Mouse (Mus musculus) G1E (cell line): ENCODE results near the gene Ctnnbl1. TPM values are rescaled to one million over a fixed set of nuclear protein-coding genes. Genes with fewer than 3 reads are reported as not detected.

ENCODE experiments used
- ATAC-seq: 2 replicates; pipeline ENCODE4 v1.8.0; 2016; ENCODE audit warnings: mild to moderate bottlenecking; ENCODE audit not compliant: insufficient number of reproducible peaks, poor library complexity, low FRiP score, severe bottlenecking; ENCODE audit errors: extremely low read depth
- DNase-seq: peaks from one replicate; pipeline ENCODE4 v3.0.0; 2012; ENCODE audit warnings: low spot score
- H3K27me3 ChIP-seq: 2 replicates; pipeline ENCODE4 v1.6.1; 2012; ENCODE audit warnings: mild to moderate bottlenecking, low read length, inconsistent platforms; ENCODE audit not compliant: insufficient read depth
- H3K36me3 ChIP-seq: replicated peaks from 2 replicates; pipeline ENCODE3; 2012; ENCODE audit warnings: mild to moderate bottlenecking, inconsistent platforms
- H3K4me1 ChIP-seq: 2 replicates; pipeline ENCODE4 v1.6.1; 2012; ENCODE audit warnings: low read depth, low read length, inconsistent platforms, mixed read lengths; ENCODE audit not compliant: insufficient read depth
- H3K4me3 ChIP-seq: 2 replicates; pipeline ENCODE4 v1.5.1; 2012; ENCODE audit warnings: low read depth, mild to moderate bottlenecking, inconsistent platforms, low read length, moderate library complexity, mixed read lengths
- H3K9me3 ChIP-seq: replicated peaks from 2 replicates; pipeline ENCODE4 v1.6.1; 2012; ENCODE audit warnings: inconsistent platforms
- CTCF ChIP-seq: IDR thresholded peaks from 2 replicates; pipeline ENCODE4 v1.5.1; 2012; ENCODE audit warnings: low read depth, low read length, inconsistent platforms, mixed read lengths
- GATA1 ChIP-seq: IDR thresholded peaks from 2 replicates; pipeline ENCODE4 v1.6.1; 2012; ENCODE audit warnings: borderline replicate concordance, low read length, inconsistent platforms, mixed read lengths
- GATA2 ChIP-seq: IDR thresholded peaks from 2 replicates; pipeline ENCODE4 v1.6.1; 2012; ENCODE audit warnings: low read depth, low read length, inconsistent platforms, borderline replicate concordance
- POLR2AphosphoS5 ChIP-seq: IDR thresholded peaks from 2 replicates; pipeline ENCODE4 v1.6.1; 2012; ENCODE audit warnings: low read depth, low read length, inconsistent platforms; ENCODE audit not compliant: insufficient replicate concordance
- TAL1 ChIP-seq: conservative IDR thresholded peaks from 2 replicates; pipeline ENCODE4 v1.6.1; 2012; ENCODE audit warnings: low read depth, low read length, inconsistent platforms, mixed read lengths
- polyA plus RNA-seq: library from polyadenylated mRNA; stranded (reverse); fragments of >175 nt; gene quantifications from 2 replicates; pipeline ENCODE4 v1.2.3, GENCODE M21; 2012
- total RNA-seq, 2 experiments: library from RNA; stranded (forward) in 1 of 2; stranded (reverse) in 1 of 2; fragments of 200-1000 nt in 1 of 2; fragments of >200 nt in 1 of 2; fragmentation: Nextera tagmentation in 1 of 2; gene quantifications; 2 replicates each; pipeline ENCODE4 v1.2.3; 2014 to 2017

Ctnnbl1 gene
- total and polyA plus RNA-seq, 3 experiments: 22.9 to 53.9 (median 32.4) TPM

- Histone ChIP-seq H3K4me1 (no peaks in the 10 kb centered on the region), H3K9me3 (no peaks in the 10 kb centered on the region), H3K4me3 (no peak overlapping the region), H3K27me3 (no peaks in the 10 kb centered on the region), H3K36me3 (peaks cover 74% of the 10 kb centered on the region)
- DNase-seq: no peak
- TF ChIP-seq GATA2: no peak
- ATAC-seq: no peak
Measured at GRCm38 (mm10) chr2:157799533-157799932, 62.3 kb downstream of the Ctnnbl1 start.

DNA sequence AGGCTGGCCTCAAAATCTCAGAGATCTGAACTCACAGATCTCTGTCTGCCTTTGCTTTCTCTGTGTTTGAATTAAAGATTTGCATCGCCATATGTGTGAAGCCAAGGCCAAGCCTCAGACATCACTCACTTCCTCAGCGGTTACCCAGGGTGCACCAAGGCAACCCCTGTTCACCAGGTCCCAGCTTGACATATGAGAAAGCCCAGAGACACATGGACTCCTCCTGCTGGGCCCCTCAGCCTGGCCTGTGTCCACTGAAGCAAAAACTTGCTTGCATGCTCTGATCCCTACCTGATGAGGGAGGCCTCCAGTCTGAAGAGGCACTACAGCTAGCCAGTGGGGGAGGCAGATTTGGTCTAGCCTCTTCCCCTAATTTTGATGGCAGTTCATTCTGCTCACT, 63.1 kb downstream of the Ctnnbl1 start:
- H3K4me3 ChIP-seq: no peak overlapping the region
- H3K27me3 ChIP-seq: no peaks in the 10 kb centered on the region
- TF ChIP-seq GATA2 (no peak), GATA1 (no peak)
- peaks cover 78% of the 10 kb centered on the region for H3K36me3 ChIP-seq
- ATAC-seq: no peak
- H3K4me1 ChIP-seq: no peaks in the 10 kb centered on the region
- H3K9me3 ChIP-seq: no peaks in the 10 kb centered on the region
- DNase-seq: no peak

DNA sequence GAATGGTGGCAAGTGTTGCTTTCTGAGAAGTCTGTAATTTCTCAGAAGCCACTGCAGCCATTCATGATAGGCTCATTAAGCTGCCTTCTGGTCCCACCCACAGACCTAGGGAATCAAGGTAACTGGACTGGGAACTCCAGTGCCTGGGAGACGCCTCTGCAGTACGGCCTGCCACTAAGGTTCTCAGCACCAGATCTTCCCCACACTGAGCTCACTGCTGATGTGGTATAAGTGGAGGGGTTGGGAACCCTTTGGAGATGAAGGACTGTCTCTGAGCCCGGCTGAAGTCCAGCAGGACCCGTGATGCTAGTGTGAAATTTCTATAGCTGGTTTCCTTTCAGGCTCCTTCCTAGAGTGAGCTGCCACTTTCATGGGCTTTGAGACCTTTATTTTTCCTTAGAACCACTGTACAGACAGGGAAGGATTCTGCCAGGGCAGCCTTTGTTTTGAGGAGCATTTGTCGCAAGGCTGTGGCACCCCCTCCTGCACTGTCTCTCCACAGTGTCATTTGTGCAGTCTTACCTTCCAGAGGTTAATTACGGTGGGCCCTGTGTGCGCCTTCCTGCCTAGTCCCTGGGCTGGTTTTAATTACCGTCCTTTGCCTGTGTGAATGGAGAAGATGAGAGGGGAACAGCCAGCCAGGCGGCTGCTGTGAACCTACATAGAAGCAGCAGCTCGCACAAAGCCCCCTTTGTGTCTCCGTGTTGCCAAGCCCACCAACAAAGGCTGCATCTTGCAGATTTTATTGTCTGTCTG, 63.7 kb downstream of the Ctnnbl1 start:
- Histone ChIP-seq H3K27me3 (no peaks in the 10 kb centered on the region), H3K4me1 (no peaks in the 10 kb centered on the region), H3K36me3 (peaks cover 80% of the 10 kb centered on the region), H3K4me3 (no peak overlapping the region), H3K9me3 (no peaks in the 10 kb centered on the region)
- no peak for ATAC-seq
- TF ChIP-seq GATA1 (no peak), CTCF (no peak), POLR2AphosphoS5 (no peak), TAL1 (no peak), GATA2 (no peak)
- no peak for DNase-seq

- H3K4me1 ChIP-seq: no peaks in the 10 kb centered on the region
- peaks cover 86% of the 10 kb centered on the region for H3K36me3 ChIP-seq
- no peaks in the 10 kb centered on the region for H3K9me3 ChIP-seq
- no peaks in the 10 kb centered on the region for H3K27me3 ChIP-seq
- no peak overlapping the region for H3K4me3 ChIP-seq
- TF ChIP-seq TAL1: no peak
- DNase-seq: no peak
- ATAC-seq: no peak
Measured at GRCm38 (mm10) chr2:157801505-157802357, 64.5 kb downstream of the Ctnnbl1 start.

GRCm38 (mm10) chr2:157802666-157803065, 65.5 kb downstream of the Ctnnbl1 start:
- Histone ChIP-seq H3K4me3 (no peak overlapping the region), H3K36me3 (peaks cover 91% of the 10 kb centered on the region), H3K9me3 (no peaks in the 10 kb centered on the region), H3K27me3 (no peaks in the 10 kb centered on the region), H3K4me1 (no peaks in the 10 kb centered on the region)
- DNase-seq (no peak), ATAC-seq (no peak)
- TF ChIP-seq POLR2AphosphoS5 (no peak), GATA1 (no peak), GATA2 (no peak), TAL1 (no peak), CTCF (no peak)

- TF ChIP-seq TAL1 (no peak), CTCF (no peak), GATA2 (no peak)
- no peaks in the 10 kb centered on the region for H3K27me3 ChIP-seq
- ATAC-seq: no peak
- H3K36me3 ChIP-seq: peaks cover 91% of the 10 kb centered on the region
- no peak for DNase-seq
- H3K4me3 ChIP-seq: no peak overlapping the region
- no peaks in the 10 kb centered on the region for H3K4me1 ChIP-seq
- H3K9me3 ChIP-seq: no peaks in the 10 kb centered on the region
Measured at GRCm38 (mm10) chr2:157804388-157804787, 67.2 kb downstream of the Ctnnbl1 start.

DNA sequence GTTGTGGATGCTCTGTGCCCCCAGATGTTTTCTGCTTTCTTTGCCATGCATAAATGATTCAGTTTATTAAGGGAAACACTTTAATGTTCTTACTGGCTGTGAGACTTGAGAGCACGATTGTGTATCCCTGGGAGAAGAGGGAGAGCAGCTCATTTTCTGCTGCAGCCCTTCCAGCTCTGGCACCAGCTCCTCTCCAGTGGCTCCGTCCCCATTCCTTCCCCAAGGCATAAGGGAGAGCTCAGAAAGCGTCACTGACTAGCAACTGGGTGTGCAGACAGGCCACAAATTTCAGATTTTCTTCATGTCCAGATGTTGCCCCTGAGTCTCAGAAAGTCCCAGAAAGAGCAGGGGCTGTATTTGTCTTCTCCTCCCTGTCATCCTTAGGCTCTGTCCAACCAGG, 67.9 kb downstream of the Ctnnbl1 start:
- DNase-seq (no peak), ATAC-seq (no peak)
- H3K36me3 ChIP-seq: peaks cover 91% of the 10 kb centered on the region
- H3K4me1 ChIP-seq: no peaks in the 10 kb centered on the region
- no peak for TF ChIP-seq GATA2
- TF ChIP-seq GATA1: no peak
- no peak for TF ChIP-seq POLR2AphosphoS5
- no peak for TF ChIP-seq TAL1
- no peak for TF ChIP-seq CTCF
- H3K4me3 ChIP-seq: no peak overlapping the region
- no peaks in the 10 kb centered on the region for H3K27me3 ChIP-seq
- H3K9me3 ChIP-seq: no peaks in the 10 kb centered on the region
